Mouse (Mus musculus) thymus, postnatal 14 days (tissue): ENCODE results near the gene Pgm2l1.
"Not testable (repeated sequence)": the region's sequence is repeated elsewhere in the genome, so short reads cannot be mapped to it uniquely, and the experiment has no call there.

Source experiments
- DNase-seq: peaks from one replicate; pipeline ENCODE4 v3.0.0; 2021

Gene Pgm2l1

GRCm38 (mm10) chr7:100230646-100231045 lies 3.5 kb downstream of the Pgm2l1 start:
- DNase-seq, result no peak

- DNase-seq, result no peak
These were observed 4.5 kb downstream of the Pgm2l1 start for GRCm38 (mm10) chr7:100231661-100232060.

GRCm38 (mm10) chr7:100233681-100234080 lies 6.5 kb downstream of the Pgm2l1 start:
- DNase-seq, result no peak

- peak; percentile 57 for DNase-seq
These were observed 7.2 kb downstream of the Pgm2l1 start for GRCm38 (mm10) chr7:100234264-100234885.

- DNase-seq, result no peak
These were observed 11.1 kb downstream of the Pgm2l1 start for GRCm38 (mm10) chr7:100238271-100238670.

- DNase-seq, result no peak
These were observed 13.4 kb downstream of the Pgm2l1 start for GRCm38 (mm10) chr7:100240601-100241000.

- DNase-seq, result no peak
These were observed 15.8 kb downstream of the Pgm2l1 start for GRCm38 (mm10) chr7:100243007-100243406.

GRCm38 (mm10) chr7:100244225-100244624 lies 17.0 kb downstream of the Pgm2l1 start:
- no peak for DNase-seq

GRCm38 (mm10) chr7:100245176-100245575 lies 18.0 kb downstream of the Pgm2l1 start:
- DNase-seq, result no peak

- no peak for DNase-seq
These were observed 23.5 kb downstream of the Pgm2l1 start for GRCm38 (mm10) chr7:100250667-100251066.

GRCm38 (mm10) chr7:100262350-100262749 lies 35.2 kb downstream of the Pgm2l1 start:
- DNase-seq, result no peak

- DNase-seq, result not testable (repeated sequence)
These were observed 37.7 kb downstream of the Pgm2l1 start for GRCm38 (mm10) chr7:100264934-100265333.

GRCm38 (mm10) chr7:100272369-100272768 lies 45.2 kb downstream of the Pgm2l1 start:
- no peak for DNase-seq

- DNase-seq, result no peak
These were observed 47.3 kb downstream of the Pgm2l1 start for GRCm38 (mm10) chr7:100274507-100274906.

GRCm38 (mm10) chr7:100276397-100276796 lies 49.2 kb downstream of the Pgm2l1 start:
- no peak for DNase-seq

GRCm38 (mm10) chr7:100279803-100280202 lies 52.6 kb downstream of the Pgm2l1 start:
- peak; percentile 35 for DNase-seq

GRCm38 (mm10) chr7:100281596-100281995 lies 54.4 kb downstream of the Pgm2l1 start:
- DNase-seq, result no peak

GRCm38 (mm10) chr7:100283298-100283697 lies 56.1 kb downstream of the Pgm2l1 start:
- no peak for DNase-seq

GRCm38 (mm10) chr7:100285383-100285782 lies 58.2 kb downstream of the Pgm2l1 start, which contains the start of gene P4ha3:
TSS of gene P4ha3 (plus strand) at chr7:100285520.
- peak; percentile 18 for DNase-seq

GRCm38 (mm10) chr7:100287748-100288578 lies 60.8 kb downstream of the Pgm2l1 start:
- no peak for DNase-seq

GRCm38 (mm10) chr7:100288622-100289021 lies 61.4 kb downstream of the Pgm2l1 start:
- no peak for DNase-seq

- DNase-seq, result no peak
These were observed 66.4 kb downstream of the Pgm2l1 start for GRCm38 (mm10) chr7:100293546-100293945.

GRCm38 (mm10) chr7:100295745-100296144 lies 68.6 kb downstream of the Pgm2l1 start:
- DNase-seq, result no peak

- DNase-seq, result no peak
These were observed 69.5 kb downstream of the Pgm2l1 start for GRCm38 (mm10) chr7:100296699-100297098.
